Mouse (Mus musculus): ENCODE measurements around the gene Sept14. TPM values are rescaled to one million over a fixed set of nuclear protein-coding genes. Genes with fewer than 3 reads are reported as not detected.

Sept14 gene
- total and polyA plus RNA-seq, 2 experiments from 2014 or later, result not detected

GRCm38 (mm10) chr5:129650858-129651257, 57.5 kb downstream of the Sept14 start:
- no peaks in the 10 kb centered on the region for H3K9me3 ChIP-seq (ENCODE audit: low read length)
- TF ChIP-seq CTCF (IDR thresholded peaks at IDR 0.05; ENCODE audit: low read depth), result no peak
- no peak overlapping the region for H3K4me2 ChIP-seq (ENCODE audit: low read depth)
- H3K27me3 ChIP-seq (ENCODE audit: insufficient read depth, low read length), result no peaks in the 10 kb centered on the region
- 92% methylated on average over 5 of the region's 5 CpGs for WGBS
- no peaks in the 10 kb centered on the region for H3K4me1 ChIP-seq (ENCODE audit: insufficient read depth)
- ATAC-seq (no peak), DNase-seq (no peak)
- no peak overlapping the region for H3K27ac ChIP-seq (ENCODE audit: low read depth, low read length)
- no peak overlapping the region for H3K9ac ChIP-seq
- H3K36me3 ChIP-seq (ENCODE audit: insufficient read depth), result peaks cover 7% of the 10 kb centered on the region; the same call in 1 of the 2 replicates
- no peak overlapping the region for H3K4me3 ChIP-seq (ENCODE audit: low read depth, low read length)

Other genes starting within 250 kb of the Sept14 start
- 125 and 126 TPM in 2 replicates for gene Sfswap, start 207.3 kb downstream of the Sept14 start, total RNA-seq (2014; rRNA removed)
- 42.1 and 46.7 TPM in 2 replicates for gene Sfswap, start 207.3 kb downstream of the Sept14 start, polyA plus RNA-seq (2015; fragmentation: Nextera tagmentation; extraction: Ambion mirVana)
- 27.4 and 30.9 TPM in 2 replicates for gene Mmp17, start 124.3 kb downstream of the Sept14 start, total RNA-seq (2014; rRNA removed)
- 11.9 and 13.9 TPM in 2 replicates for gene Mmp17, start 124.3 kb downstream of the Sept14 start, polyA plus RNA-seq (2015; fragmentation: Nextera tagmentation; extraction: Ambion mirVana)
- 4.3 and 5.8 TPM in 2 replicates for gene Zfp11, start 38.4 kb downstream of the Sept14 start, total RNA-seq (2014; rRNA removed)
- 3.3 and 4.8 TPM in 2 replicates for gene Zfp11, start 38.4 kb downstream of the Sept14 start, polyA plus RNA-seq (2015; fragmentation: Nextera tagmentation; extraction: Ambion mirVana)
- gene Mrps17, start 7.0 kb upstream of the Sept14 start, total RNA-seq (2014; rRNA removed), result 131 and 146 TPM in 2 replicates
- gene Mrps17, start 7.0 kb upstream of the Sept14 start, polyA plus RNA-seq (2015; fragmentation: Nextera tagmentation; extraction: Ambion mirVana), result 169 and 184 TPM in 2 replicates
- gene Nipsnap2, start 16.6 kb upstream of the Sept14 start, total RNA-seq (2014; rRNA removed), result 71.7 and 83.2 TPM in 2 replicates
- gene Nipsnap2, start 16.6 kb upstream of the Sept14 start, polyA plus RNA-seq (2015; fragmentation: Nextera tagmentation; extraction: Ambion mirVana), result 90.8 and 97.9 TPM in 2 replicates
- 33.3 and 37.9 TPM in 2 replicates for gene Psph, start 78.9 kb upstream of the Sept14 start, total RNA-seq (2014; rRNA removed)
- 44.6 and 46.3 TPM in 2 replicates for gene Psph, start 78.9 kb upstream of the Sept14 start, polyA plus RNA-seq (2015; fragmentation: Nextera tagmentation; extraction: Ambion mirVana)
- gene Sumf2, start 138.5 kb upstream of the Sept14 start, total RNA-seq (2014; rRNA removed), result 16.6 and 29.9 TPM in 2 replicates
- gene Sumf2, start 138.5 kb upstream of the Sept14 start, polyA plus RNA-seq (2015; fragmentation: Nextera tagmentation; extraction: Ambion mirVana), result 21.2 and 22.3 TPM in 2 replicates
- 905 and 1,053 TPM in 2 replicates for gene Chchd2, start 179.0 kb upstream of the Sept14 start, total RNA-seq (2014; rRNA removed)
- gene Chchd2, start 179.0 kb upstream of the Sept14 start, polyA plus RNA-seq (2015; fragmentation: Nextera tagmentation; extraction: Ambion mirVana), result 889 and 1,240 TPM in 2 replicates
- 21.2 and 23.6 TPM in 2 replicates for gene Zbed5, start 187.2 kb upstream of the Sept14 start, total RNA-seq (2014; rRNA removed)
- 8.3 and 9.8 TPM in 2 replicates for gene Zbed5, start 187.2 kb upstream of the Sept14 start, polyA plus RNA-seq (2015; fragmentation: Nextera tagmentation; extraction: Ambion mirVana)
- 1.2 and 1.4 TPM in 2 replicates for gene Phkg1, start 190.0 kb upstream of the Sept14 start, total RNA-seq (2014; rRNA removed)
- 0.50 and 1.3 TPM in 2 replicates for gene Phkg1, start 190.0 kb upstream of the Sept14 start, polyA plus RNA-seq (2015; fragmentation: Nextera tagmentation; extraction: Ambion mirVana)
- gene Nupr1l, start 200.0 kb upstream of the Sept14 start, total RNA-seq (2014; rRNA removed), result 1.4 and 3.0 TPM in 2 replicates
- 5.5 and 5.6 TPM in 2 replicates for gene Nupr1l, start 200.0 kb upstream of the Sept14 start, polyA plus RNA-seq (2015; fragmentation: Nextera tagmentation; extraction: Ambion mirVana)
- gene Vkorc1l1, start 233.5 kb upstream of the Sept14 start, total RNA-seq (2014; rRNA removed), result 43.5 and 52.8 TPM in 2 replicates
- gene Vkorc1l1, start 233.5 kb upstream of the Sept14 start, polyA plus RNA-seq (2015; fragmentation: Nextera tagmentation; extraction: Ambion mirVana), result 16.9 and 22.0 TPM in 2 replicates